Mouse (Mus musculus) liver, embryonic 14.5 days (tissue): ENCODE measurements around the gene March11. TPM values are rescaled to one million over a fixed set of nuclear protein-coding genes. Genes with fewer than 3 reads are reported as not detected.
A peak's percentile ranks its signal among the peaks of the same experiment; 100 is the strongest.

Experiments
- ATAC-seq: fragments of 200-750 bp; cut with Nextera tagmentation; 2 replicates; pipeline ENCODE4 v1.8.0; 2017; ENCODE audit warnings: moderate number of reproducible peaks, mild to moderate bottlenecking, moderate library complexity; ENCODE audit not compliant: insufficient read depth
- DNase-seq, 3 experiments: peaks; one replicate each; pipeline ENCODE4 v3.0.0-alpha.2; 2012 to 2013; ENCODE audit warnings: low read depth in 3 of 3, low spot score in 3 of 3
- H3K27ac ChIP-seq: fragments of 300-500 bp; sonication (generic); 2 replicates; pipeline ENCODE4 v1.5.1; 2014; ENCODE audit warnings: moderate library complexity, mild to moderate bottlenecking, control low read depth, inconsistent platforms
- H3K27me3 ChIP-seq: fragments of 300-500 bp; sonication (generic); 2 replicates; pipeline ENCODE4 v1.6.1; 2014; ENCODE audit warnings: mild to moderate bottlenecking, low read length, moderate library complexity; ENCODE audit not compliant: control insufficient read depth, insufficient read depth
- H3K36me3 ChIP-seq: fragments of 300-500 bp; sonication (generic); replicated peaks from 2 replicates; pipeline ENCODE4 v1.6.1; 2014; ENCODE audit warnings: low read depth; ENCODE audit not compliant: control insufficient read depth, insufficient read depth
- H3K4me1 ChIP-seq, 2 experiments: fragments of 200-500 bp in 1 of 2; fragments of 300-500 bp in 1 of 2; sonication (generic) in 1 of 2; replicated peaks; 2 replicates each; pipeline ENCODE4 v1.6.1; 2012 to 2014; ENCODE audit warnings: antibody characterized with exemption in 1 of 2, inconsistent platforms in 1 of 2, low read length in 1 of 2; ENCODE audit not compliant: control insufficient read depth in 2 of 2, insufficient read depth in 2 of 2
- H3K4me2 ChIP-seq: fragments of 300-500 bp; sonication (generic); 2 replicates; pipeline ENCODE4 v1.6.1; 2014; ENCODE audit warnings: low read depth, mild to moderate bottlenecking, control low read depth, moderate library complexity
- H3K4me3 ChIP-seq, 2 experiments: fragments of 200-500 bp in 1 of 2; fragments of 300-500 bp in 1 of 2; sonication (generic) in 1 of 2; 2 replicates each; pipeline ENCODE4 v1.5.1; 2012 to 2014; ENCODE audit warnings: low read depth in 2 of 2, low read length in 2 of 2, mild to moderate bottlenecking in 2 of 2, control low read depth in 1 of 2, inconsistent platforms in 1 of 2, moderate library complexity in 1 of 2; ENCODE audit not compliant: insufficient read depth in 1 of 2
- H3K9ac ChIP-seq: fragments of 300-500 bp; sonication (generic); replicated peaks from 2 replicates; pipeline ENCODE4 v1.6.1; 2014; ENCODE audit warnings: mild to moderate bottlenecking, control low read depth, moderate library complexity
- H3K9me3 ChIP-seq: fragments of 300-500 bp; sonication (generic); 2 replicates; pipeline ENCODE4 v1.6.1; 2016; ENCODE audit warnings: low read length, mixed read lengths; ENCODE audit not compliant: control insufficient read depth
- CTCF ChIP-seq: IDR thresholded peaks from 2 replicates; pipeline ENCODE4 v1.5.1; 2016; ENCODE audit warnings: antibody characterized with exemption, low read depth, control low read depth
- EP300 ChIP-seq: IDR thresholded peaks from 2 replicates; pipeline ENCODE4 v1.6.1; 2016; ENCODE audit warnings: antibody characterized with exemption, low read depth
- WGBS: fragments of 180-500 bp; shearing (Covaris S2); extraction: QIAGEN DNeasy Blood & Tissue Kit; methylation state at CpG from one replicate; pipeline ENCODE4 v1.1.7; 2014; ENCODE audit not compliant: insufficient replicate concordance; 5-methylcytosine and 5-hydroxymethylcytosine counted together
- polyA plus RNA-seq, 2 experiments: library from polyadenylated mRNA; depleted of rRNA in 1 of 2; stranded (reverse) in 1 of 2; unstranded in 1 of 2; fragments of >200 nt; fragmentation: Nextera tagmentation in 1 of 2; extraction: Ambion mirVana in 1 of 2; gene quantifications; 2 replicates each; pipeline versions ENCODE4 v1.2.1 to v1.2.3; 2012 to 2014

March11 gene
- polyA plus RNA-seq, 2 experiments = not detected

GRCm38 (mm10) chr15:26291871-26292270, 17.0 kb upstream of the March11 start:
- no peaks in the 10 kb centered on the region for H3K4me1 ChIP-seq
- no peak overlapping the region for H3K9ac ChIP-seq
- H3K4me2 ChIP-seq = no peak overlapping the region
- WGBS = 67% methylated on average over 4 of the region's 4 CpGs
- H3K27ac ChIP-seq = no peak overlapping the region
- ATAC-seq (no peak), DNase-seq (no peak)
- H3K9me3 ChIP-seq = no peaks in the 10 kb centered on the region
- H3K27me3 ChIP-seq = no peaks in the 10 kb centered on the region
- no peaks in the 10 kb centered on the region for H3K36me3 ChIP-seq
- no peak overlapping the region for H3K4me3 ChIP-seq
- TF ChIP-seq CTCF = no peak
- no peak for TF ChIP-seq EP300

DNA sequence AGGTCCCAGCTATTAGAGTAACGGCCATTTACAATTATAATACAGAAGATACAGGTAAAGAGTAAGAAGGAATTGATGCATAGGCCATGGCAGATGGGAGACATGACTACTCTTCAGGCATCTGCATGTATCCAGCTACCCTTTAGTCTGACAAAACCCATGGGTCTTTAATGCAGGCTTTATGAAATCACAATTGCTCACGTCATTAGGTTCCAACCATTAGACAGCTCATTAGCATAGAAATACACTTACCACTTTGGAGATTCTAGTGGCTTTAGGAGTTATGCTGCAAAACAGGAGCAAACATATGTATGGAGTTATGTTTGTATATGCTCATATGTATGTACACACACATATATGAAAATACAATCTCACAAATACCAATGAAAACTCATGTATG, 16.0 kb upstream of the March11 start:
- no peak overlapping the region for H3K4me3 ChIP-seq
- no peaks in the 10 kb centered on the region for H3K4me1 ChIP-seq
- no peak for DNase-seq
- no peaks in the 10 kb centered on the region for H3K27me3 ChIP-seq
- H3K9ac ChIP-seq = no peak overlapping the region
- no peak overlapping the region for H3K4me2 ChIP-seq
- no peak overlapping the region for H3K27ac ChIP-seq
- TF ChIP-seq EP300 (no peak), CTCF (no peak)
- H3K9me3 ChIP-seq = no peaks in the 10 kb centered on the region
- no peak for ATAC-seq
- WGBS = 61% methylated on average over 2 of the region's 2 CpGs
- no peaks in the 10 kb centered on the region for H3K36me3 ChIP-seq

GRCm38 (mm10) chr15:26293215-26293614, 15.6 kb upstream of the March11 start:
- ATAC-seq = no peak

DNA sequence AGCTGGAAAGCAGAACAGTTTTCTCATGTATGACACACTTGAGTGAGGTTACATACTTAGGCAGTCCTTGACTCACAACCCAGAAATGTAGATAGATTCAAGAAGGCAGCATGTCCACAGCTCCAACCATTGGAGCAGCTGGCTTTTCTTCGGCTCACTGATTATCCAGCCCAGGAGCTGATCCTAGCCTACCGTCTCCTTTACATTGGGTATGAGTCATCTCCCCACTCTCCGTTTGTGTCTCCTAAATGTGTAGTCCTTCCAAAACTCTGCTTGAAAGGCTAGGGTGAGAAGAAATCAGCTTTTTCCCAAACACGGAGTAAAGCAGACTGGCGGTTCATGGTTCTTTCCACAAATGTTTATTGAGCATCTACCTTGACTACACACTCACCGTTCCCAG, 10.2 kb upstream of the March11 start:
- H3K27ac ChIP-seq = no peak overlapping the region
- DNase-seq = no peak
- no peak for ATAC-seq
- TF ChIP-seq CTCF = no peak
- no peak for TF ChIP-seq EP300
- WGBS = 75% methylated on average over 6 of the region's 6 CpGs
- no peak overlapping the region for H3K4me3 ChIP-seq
- no peaks in the 10 kb centered on the region for H3K4me1 ChIP-seq
- H3K36me3 ChIP-seq = no peaks in the 10 kb centered on the region
- no peaks in the 10 kb centered on the region for H3K27me3 ChIP-seq
- H3K9ac ChIP-seq = no peak overlapping the region
- no peaks in the 10 kb centered on the region for H3K9me3 ChIP-seq
- no peak overlapping the region for H3K4me2 ChIP-seq

More at GRCm38 (mm10) chr15:26293215-26293614, 15.6 kb upstream of the March11 start:
- Histone ChIP-seq H3K27me3 (no peaks in the 10 kb centered on the region), H3K4me3 (no peak overlapping the region), H3K9ac (no peak overlapping the region), H3K9me3 (no peaks in the 10 kb centered on the region), H3K4me2 (no peak overlapping the region), H3K4me1 (no peaks in the 10 kb centered on the region), H3K27ac (no peak overlapping the region), H3K36me3 (no peaks in the 10 kb centered on the region)
- WGBS = 52% methylated on average over 1 of the region's 1 CpGs
- no peak for DNase-seq
- no peak for TF ChIP-seq CTCF
- no peak for TF ChIP-seq EP300

DNA sequence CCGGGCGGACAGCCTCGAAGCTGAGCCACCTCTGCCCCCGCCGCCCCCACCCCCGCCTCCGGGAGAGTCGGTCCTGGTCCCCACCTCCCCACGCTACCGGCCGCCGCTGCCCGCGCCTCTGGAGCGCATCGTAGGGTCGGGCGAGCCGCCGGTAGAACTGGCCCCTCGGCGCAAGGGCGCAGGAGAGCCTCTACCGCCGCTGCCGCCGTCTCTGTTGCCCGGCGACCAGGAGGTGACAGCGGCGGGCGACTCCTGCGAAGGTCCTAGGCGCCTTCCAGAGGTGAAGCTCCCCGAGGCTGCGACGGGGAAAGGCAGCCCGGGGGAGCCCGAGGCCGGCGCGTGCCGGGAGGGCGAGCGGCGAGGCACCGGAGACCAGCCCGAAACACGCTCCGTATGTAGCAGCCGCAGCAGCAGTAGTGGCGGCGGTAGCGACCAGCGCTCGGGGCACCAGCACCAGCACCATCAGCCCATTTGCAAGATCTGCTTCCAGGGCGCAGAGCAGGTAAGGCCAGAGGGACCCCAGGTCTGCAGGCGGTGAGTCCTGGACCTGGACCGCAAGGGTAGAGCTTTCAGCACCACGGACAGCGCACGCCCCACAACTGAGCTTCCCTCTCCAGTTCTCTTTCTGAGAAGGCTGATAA, 563 bp downstream of the March11 start:
- ATAC-seq (no peak), DNase-seq (peak; percentile 3 to 13 (median 7))
- under 1% methylated on average over 38 of the region's 62 CpGs for WGBS
- peak overlapping the region; percentile 33; the same call in 1 of the 2 replicates for H3K4me2 ChIP-seq
- H3K36me3 ChIP-seq = no peaks in the 10 kb centered on the region
- H3K27me3 ChIP-seq = peaks cover 18% of the 10 kb centered on the region
- H3K4me3 ChIP-seq = peak overlapping the region in 1 of 2 experiments; percentile 25; a peak in 1 of 4 replicates
- no peak overlapping the region for H3K27ac ChIP-seq
- no peak overlapping the region for H3K9ac ChIP-seq
- no peak for TF ChIP-seq CTCF
- TF ChIP-seq EP300 = no peak
- no peaks in the 10 kb centered on the region for H3K4me1 ChIP-seq
- H3K9me3 ChIP-seq = no peaks in the 10 kb centered on the region
